Mouse (Mus musculus): ENCODE measurements around the gene Mipep.

GRCm38 (mm10) chr14:60753801-60754126 lies 30.6 kb upstream of the Mipep start:
- no peak for TF ChIP-seq GATA1 (IDR thresholded peaks at IDR 0.05; ENCODE audit: low read length)
- no peak for TF ChIP-seq TAL1 (IDR thresholded peaks at IDR 0.05; ENCODE audit: low read length)
